Mouse (Mus musculus) forebrain, embryonic 13.5 days (tissue): Measurements from ENCODE around the gene Grip2. TPM values are rescaled to one million over a fixed set of nuclear protein-coding genes. Genes with fewer than 3 reads are reported as not detected.
A peak's percentile ranks its signal among the peaks of the same experiment; 100 is the strongest.

Experiments
- ATAC-seq: fragments of 200-750 bp; cut with Nextera tagmentation; 2 replicates; pipeline ENCODE4 v1.8.0; 2017
- H3K27ac ChIP-seq: fragments of 300-500 bp; sonication (generic); 2 replicates; pipeline ENCODE4 v1.5.1; 2015; ENCODE audit warnings: inconsistent platforms, mild to moderate bottlenecking, moderate library complexity
- H3K27me3 ChIP-seq: fragments of 300-500 bp; sonication (generic); 2 replicates; pipeline ENCODE4 v1.6.1; 2015; ENCODE audit warnings: mild to moderate bottlenecking, inconsistent platforms
- H3K36me3 ChIP-seq: fragments of 300-500 bp; sonication (generic); 2 replicates; pipeline ENCODE4 v1.6.1; 2015; ENCODE audit warnings: mild to moderate bottlenecking, inconsistent platforms; ENCODE audit not compliant: poor library complexity, severe bottlenecking
- H3K4me1 ChIP-seq: fragments of 300-500 bp; sonication (generic); 2 replicates; pipeline ENCODE4 v1.6.1; 2015; ENCODE audit warnings: inconsistent platforms
- H3K4me2 ChIP-seq: fragments of 300-500 bp; sonication (generic); 2 replicates; pipeline ENCODE4 v1.6.1; 2015; ENCODE audit warnings: inconsistent platforms, mild to moderate bottlenecking, moderate library complexity
- H3K4me3 ChIP-seq: fragments of 300-500 bp; sonication (generic); 2 replicates; pipeline ENCODE4 v1.5.1; 2015; ENCODE audit warnings: mild to moderate bottlenecking, inconsistent platforms
- H3K9ac ChIP-seq: fragments of 300-500 bp; sonication (generic); 2 replicates; pipeline ENCODE4 v1.6.1; 2015; ENCODE audit warnings: mild to moderate bottlenecking, inconsistent platforms
- H3K9me3 ChIP-seq: fragments of 300-500 bp; sonication (generic); replicated peaks from 2 replicates; pipeline ENCODE4 v1.6.1; 2016; ENCODE audit warnings: inconsistent platforms
- WGBS: fragments of 180-500 bp; shearing (Covaris S2); methylation state at CpG from one replicate; pipeline ENCODE4 v1.1.7; 2015; 5-methylcytosine and 5-hydroxymethylcytosine counted together
- polyA plus RNA-seq: library from polyadenylated mRNA; unstranded; fragments of >200 nt; fragmentation: Nextera tagmentation; extraction: Ambion mirVana; gene quantifications from 2 replicates; pipeline ENCODE4 v1.2.1, GENCODE M21; 2015

Grip2 gene
- polyA plus RNA-seq, 1 experiment from 2014 or later = 2.2 TPM

- 80% methylated on average over 7 of the region's 7 CpGs for WGBS
- no peak overlapping the region for H3K4me3 ChIP-seq
- no peaks in the 10 kb centered on the region for H3K4me1 ChIP-seq
- H3K9me3 ChIP-seq = no peaks in the 10 kb centered on the region
- no peak overlapping the region for H3K9ac ChIP-seq
- ATAC-seq = no peak
- H3K36me3 ChIP-seq = peaks cover 80% of the 10 kb centered on the region
- no peak overlapping the region for H3K27ac ChIP-seq
- no peaks in the 10 kb centered on the region for H3K27me3 ChIP-seq
- H3K4me2 ChIP-seq = no peak overlapping the region
Measured at GRCm38 (mm10) chr6:91745947-91746582, 81.0 kb downstream of the Grip2 start.

- peaks cover 80% of the 10 kb centered on the region for H3K36me3 ChIP-seq
- 94% methylated on average over 3 of the region's 3 CpGs for WGBS
- no peaks in the 10 kb centered on the region for H3K9me3 ChIP-seq
- no peak overlapping the region for H3K9ac ChIP-seq
- H3K4me1 ChIP-seq = no peaks in the 10 kb centered on the region
- H3K27me3 ChIP-seq = no peaks in the 10 kb centered on the region
- H3K4me3 ChIP-seq = no peak overlapping the region
- H3K4me2 ChIP-seq = no peak overlapping the region
- ATAC-seq = no peak
- no peak overlapping the region for H3K27ac ChIP-seq
Measured at GRCm38 (mm10) chr6:91745246-91745645, 81.8 kb downstream of the Grip2 start.

GRCm38 (mm10) chr6:91743886-91744285 lies 83.2 kb downstream of the Grip2 start:
- Histone ChIP-seq H3K36me3 (peaks cover 84% of the 10 kb centered on the region), H3K4me2 (no peak overlapping the region), H3K9ac (no peak overlapping the region), H3K4me1 (no peaks in the 10 kb centered on the region), H3K27me3 (no peaks in the 10 kb centered on the region), H3K9me3 (no peaks in the 10 kb centered on the region), H3K27ac (no peak overlapping the region), H3K4me3 (no peak overlapping the region)
- ATAC-seq = no peak
- WGBS = 63% methylated on average over 4 of the region's 4 CpGs

- 85% methylated on average over 8 of the region's 8 CpGs for WGBS
- Histone ChIP-seq H3K9me3 (no peaks in the 10 kb centered on the region), H3K36me3 (peaks cover 84% of the 10 kb centered on the region), H3K4me1 (peaks cover 2% of the 10 kb centered on the region), H3K9ac (no peak overlapping the region), H3K27me3 (no peaks in the 10 kb centered on the region), H3K4me2 (no peak overlapping the region), H3K27ac (no peak overlapping the region), H3K4me3 (no peak overlapping the region)
- ATAC-seq = no peak
Measured at GRCm38 (mm10) chr6:91742995-91743394, 84.1 kb downstream of the Grip2 start.

- Histone ChIP-seq H3K27ac (no peak overlapping the region), H3K4me3 (no peak overlapping the region), H3K4me2 (no peak overlapping the region), H3K27me3 (no peaks in the 10 kb centered on the region), H3K36me3 (peaks cover 84% of the 10 kb centered on the region), H3K4me1 (peaks cover 4% of the 10 kb centered on the region), H3K9me3 (no peaks in the 10 kb centered on the region), H3K9ac (no peak overlapping the region)
- ATAC-seq = no peak
- 78% methylated on average over 3 of the region's 3 CpGs for WGBS
Measured at GRCm38 (mm10) chr6:91742466-91742865, 84.6 kb downstream of the Grip2 start.

- Histone ChIP-seq H3K4me2 (no peak overlapping the region), H3K27ac (no peak overlapping the region), H3K9ac (no peak overlapping the region), H3K36me3 (peaks cover 84% of the 10 kb centered on the region), H3K4me1 (peaks cover 4% of the 10 kb centered on the region), H3K27me3 (no peaks in the 10 kb centered on the region), H3K4me3 (no peak overlapping the region), H3K9me3 (no peaks in the 10 kb centered on the region)
- 68% methylated on average over 11 of the region's 11 CpGs for WGBS
- ATAC-seq = peak; percentile 77
Measured at GRCm38 (mm10) chr6:91741046-91741445, 86.0 kb downstream of the Grip2 start.

- H3K27me3 ChIP-seq = no peaks in the 10 kb centered on the region
- no peak overlapping the region for H3K4me2 ChIP-seq
- no peak overlapping the region for H3K27ac ChIP-seq
- WGBS = 20% methylated on average over 5 of the region's 5 CpGs
- no peak overlapping the region for H3K9ac ChIP-seq
- peaks cover 4% of the 10 kb centered on the region for H3K4me1 ChIP-seq
- ATAC-seq = no peak
- no peak overlapping the region for H3K4me3 ChIP-seq
- no peaks in the 10 kb centered on the region for H3K9me3 ChIP-seq
- peaks cover 97% of the 10 kb centered on the region for H3K36me3 ChIP-seq
Measured at GRCm38 (mm10) chr6:91738058-91738457, 89.0 kb downstream of the Grip2 start.

GRCm38 (mm10) chr6:91737451-91737850 lies 89.6 kb downstream of the Grip2 start:
- ATAC-seq = no peak
- no peak overlapping the region for H3K4me3 ChIP-seq
- WGBS = 85% methylated on average over 7 of the region's 7 CpGs
- H3K9ac ChIP-seq = no peak overlapping the region
- no peak overlapping the region for H3K27ac ChIP-seq
- peaks cover 4% of the 10 kb centered on the region for H3K4me1 ChIP-seq
- H3K4me2 ChIP-seq = no peak overlapping the region
- peaks cover 96% of the 10 kb centered on the region for H3K36me3 ChIP-seq
- no peaks in the 10 kb centered on the region for H3K27me3 ChIP-seq
- no peaks in the 10 kb centered on the region for H3K9me3 ChIP-seq

GRCm38 (mm10) chr6:91736471-91736870 lies 90.6 kb downstream of the Grip2 start:
- Histone ChIP-seq H3K27ac (no peak overlapping the region), H3K4me3 (no peak overlapping the region), H3K36me3 (peaks cover 87% of the 10 kb centered on the region), H3K9me3 (no peaks in the 10 kb centered on the region), H3K27me3 (no peaks in the 10 kb centered on the region), H3K9ac (no peak overlapping the region), H3K4me2 (no peak overlapping the region), H3K4me1 (peaks cover 13% of the 10 kb centered on the region)
- no peak for ATAC-seq
- WGBS = 61% methylated on average over 5 of the region's 5 CpGs

GRCm38 (mm10) chr6:91732138-91732537 lies 94.9 kb downstream of the Grip2 start:
- 44% methylated on average over 11 of the region's 11 CpGs for WGBS
- Histone ChIP-seq H3K27ac (0 out of 2 replicates have a peak overlapping the region, but pooled peaks have one; percentile 8), H3K36me3 (peaks cover 78% of the 10 kb centered on the region)

GRCm38 (mm10) chr6:91729677-91730127 lies 97.3 kb downstream of the Grip2 start:
- Histone ChIP-seq H3K27ac (peak overlapping the region; percentile 83), H3K27me3 (no peaks in the 10 kb centered on the region), H3K36me3 (peaks cover 75% of the 10 kb centered on the region), H3K4me2 (no peak overlapping the region), H3K9ac (peak overlapping the region; percentile 41), H3K4me1 (peaks cover 45% of the 10 kb centered on the region), H3K4me3 (no peak overlapping the region), H3K9me3 (no peaks in the 10 kb centered on the region)
- peak; percentile 62 for ATAC-seq
- 2% methylated on average over 12 of the region's 12 CpGs for WGBS

More at GRCm38 (mm10) chr6:91732138-91732537, 94.9 kb downstream of the Grip2 start:
- peak; percentile 77 for ATAC-seq
- no peak overlapping the region for H3K4me2 ChIP-seq
- peak overlapping the region; percentile 35; the same call in 1 of the 2 replicates for H3K9ac ChIP-seq
- no peaks in the 10 kb centered on the region for H3K27me3 ChIP-seq
- H3K4me3 ChIP-seq = no peak overlapping the region
- no peaks in the 10 kb centered on the region for H3K9me3 ChIP-seq
- H3K4me1 ChIP-seq = peaks cover 45% of the 10 kb centered on the region

GRCm38 (mm10) chr6:91728939-91729619 lies 98.0 kb downstream of the Grip2 start:
- 0 out of 2 replicates have a peak, but pooled peaks have one; percentile 12 for ATAC-seq
- peaks cover 75% of the 10 kb centered on the region for H3K36me3 ChIP-seq
- 41% methylated on average over 6 of the region's 6 CpGs for WGBS
- no peaks in the 10 kb centered on the region for H3K27me3 ChIP-seq
- H3K9ac ChIP-seq = peak overlapping the region; percentile 41
- peaks cover 45% of the 10 kb centered on the region for H3K4me1 ChIP-seq
- H3K4me3 ChIP-seq = no peak overlapping the region
- no peaks in the 10 kb centered on the region for H3K9me3 ChIP-seq
- H3K4me2 ChIP-seq = no peak overlapping the region
- H3K27ac ChIP-seq = peak overlapping the region; percentile 83
